Mouse (Mus musculus) ES-E14 (cell line): ENCODE measurements around the gene Rnf220.

Experiments
- CHD2 ChIP-seq: IDR thresholded peaks from 2 replicates; pipeline ENCODE4 v1.6.1; 2014; ENCODE audit warnings: mild to moderate bottlenecking, low read depth, low read length, inconsistent platforms
- MAFK ChIP-seq: IDR thresholded peaks from 2 replicates; pipeline ENCODE4 v1.6.1; 2014; ENCODE audit warnings: mild to moderate bottlenecking, low read depth, low read length, inconsistent platforms; ENCODE audit not compliant: insufficient read depth
- ZC3H11A ChIP-seq: IDR thresholded peaks from 2 replicates; pipeline ENCODE4 v1.6.1; 2012; ENCODE audit warnings: low read depth, mild to moderate bottlenecking, inconsistent platforms, low read length, borderline replicate concordance
- ZNF384 ChIP-seq: IDR thresholded peaks from 2 replicates; pipeline ENCODE4 v1.6.1; 2012; ENCODE audit warnings: low read depth, low read length, inconsistent platforms

DNA sequence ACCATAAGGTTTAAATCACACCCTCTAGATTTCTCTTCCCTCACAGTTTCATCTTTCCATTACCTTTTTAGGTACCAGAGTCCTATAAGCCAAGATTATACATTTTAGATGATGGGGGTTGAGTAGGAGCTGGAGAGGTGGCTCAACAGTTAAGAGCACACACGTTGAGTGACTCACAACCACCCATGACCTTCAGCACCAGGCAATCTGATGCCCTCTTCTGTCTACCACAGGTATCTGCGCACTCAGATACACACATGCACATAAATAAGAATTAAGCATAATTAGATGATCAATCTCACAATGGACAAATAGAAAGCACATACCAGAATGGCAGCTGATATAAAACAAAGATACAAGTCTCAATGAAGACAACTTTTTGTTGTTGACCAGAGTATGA is 24.5 kb upstream of the Rnf220 start:
- TF ChIP-seq CHD2 (no peak), ZC3H11A (no peak), ZNF384 (no peak), MAFK (no peak)
